Mouse (Mus musculus): ENCODE measurements at regions not wholly inside any gene's neighbourhood (a gene's known extent, or its start where the extent isn't known, plus 50 kb on each side); places are given as distances from the start of the nearest gene placed in this dataset.

- Histone ChIP-seq H3K4me3 (ENCODE audit: low read depth, low read length) (no peak overlapping the region), H3K4me1 (ENCODE audit: insufficient read depth, low read depth, low read length) (no peaks in the 10 kb centered on the region), H3K36me3 (replicated peaks) (no peaks in the 10 kb centered on the region), H3K27me3 (ENCODE audit: insufficient read depth, low read length) (no peaks in the 10 kb centered on the region), H3K9me3 (replicated peaks) (no peaks in the 10 kb centered on the region)
- DNase-seq (ENCODE audit: low spot score): no peak
- no peak for ATAC-seq (ENCODE audit: extremely low read depth, insufficient number of reproducible peaks, low FRiP score, poor library complexity, severe bottlenecking)
- TF ChIP-seq TAL1 (conservative IDR thresholded peaks at IDR 0.05; ENCODE audit: low read depth, low read length) (no peak), POLR2AphosphoS5 (IDR thresholded peaks at IDR 0.05; ENCODE audit: insufficient replicate concordance, low read depth, low read length) (no peak)
Measured at GRCm38 (mm10) chr9:41582711-41583236, 421.3 kb upstream of the Ubash3b start.

- H3K9me3 ChIP-seq (replicated peaks): no peaks in the 10 kb centered on the region
- ATAC-seq (ENCODE audit: extremely low read depth, insufficient number of reproducible peaks, low FRiP score, poor library complexity, severe bottlenecking) (no peak), DNase-seq (ENCODE audit: low spot score) (no peak)
- H3K4me1 ChIP-seq (ENCODE audit: insufficient read depth, low read depth, low read length): no peaks in the 10 kb centered on the region
- H3K36me3 ChIP-seq (replicated peaks): no peaks in the 10 kb centered on the region
- no peak overlapping the region for H3K4me3 ChIP-seq (ENCODE audit: low read depth, low read length)
- no peaks in the 10 kb centered on the region for H3K27me3 ChIP-seq (ENCODE audit: insufficient read depth, low read length)
- TF ChIP-seq POLR2AphosphoS5 (IDR thresholded peaks at IDR 0.05; ENCODE audit: insufficient replicate concordance, low read depth, low read length): no peak
- no peak for TF ChIP-seq GATA2 (IDR thresholded peaks at IDR 0.05; ENCODE audit: borderline replicate concordance, low read depth, low read length)
- no peak for TF ChIP-seq TAL1 (conservative IDR thresholded peaks at IDR 0.05; ENCODE audit: low read depth, low read length)
- no peak for TF ChIP-seq CTCF (IDR thresholded peaks at IDR 0.05; ENCODE audit: low read depth, low read length)
- TF ChIP-seq GATA1 (IDR thresholded peaks at IDR 0.05; ENCODE audit: borderline replicate concordance, low read length): no peak
Measured at GRCm38 (mm10) chr9:41582171-41582570, 420.7 kb upstream of the Ubash3b start.

- H3K4me3 ChIP-seq (ENCODE audit: low read depth, low read length): no peak overlapping the region
Measured at GRCm38 (mm10) chr9:41581741-41582140, 420.2 kb upstream of the Ubash3b start.

GRCm38 (mm10) chr9:41581152-41581551 lies 419.7 kb upstream of the Ubash3b start:
- DNase-seq (ENCODE audit: low spot score): no peak
- Histone ChIP-seq H3K36me3 (replicated peaks) (no peaks in the 10 kb centered on the region), H3K27me3 (ENCODE audit: insufficient read depth, low read length) (no peaks in the 10 kb centered on the region), H3K4me1 (ENCODE audit: insufficient read depth, low read depth, low read length) (no peaks in the 10 kb centered on the region), H3K9me3 (replicated peaks) (no peaks in the 10 kb centered on the region), H3K4me3 (ENCODE audit: low read depth, low read length) (no peak overlapping the region)
- no peak for ATAC-seq (ENCODE audit: extremely low read depth, insufficient number of reproducible peaks, low FRiP score, poor library complexity, severe bottlenecking)
- TF ChIP-seq GATA2 (IDR thresholded peaks at IDR 0.05; ENCODE audit: borderline replicate concordance, low read depth, low read length) (no peak), GATA1 (IDR thresholded peaks at IDR 0.05; ENCODE audit: borderline replicate concordance, low read length) (no peak), TAL1 (conservative IDR thresholded peaks at IDR 0.05; ENCODE audit: low read depth, low read length) (no peak), CTCF (IDR thresholded peaks at IDR 0.05; ENCODE audit: low read depth, low read length) (no peak), POLR2AphosphoS5 (IDR thresholded peaks at IDR 0.05; ENCODE audit: insufficient replicate concordance, low read depth, low read length) (no peak)

More at GRCm38 (mm10) chr9:41581741-41582140, 420.2 kb upstream of the Ubash3b start:
- ATAC-seq (ENCODE audit: extremely low read depth, insufficient number of reproducible peaks, low FRiP score, poor library complexity, severe bottlenecking) (no peak), DNase-seq (ENCODE audit: low spot score) (no peak)
- no peaks in the 10 kb centered on the region for H3K36me3 ChIP-seq (replicated peaks)
- no peaks in the 10 kb centered on the region for H3K9me3 ChIP-seq (replicated peaks)
- no peaks in the 10 kb centered on the region for H3K4me1 ChIP-seq (ENCODE audit: insufficient read depth, low read depth, low read length)
- TF ChIP-seq TAL1 (conservative IDR thresholded peaks at IDR 0.05; ENCODE audit: low read depth, low read length) (no peak), CTCF (IDR thresholded peaks at IDR 0.05; ENCODE audit: low read depth, low read length) (no peak), GATA1 (IDR thresholded peaks at IDR 0.05; ENCODE audit: borderline replicate concordance, low read length) (no peak), GATA2 (IDR thresholded peaks at IDR 0.05; ENCODE audit: borderline replicate concordance, low read depth, low read length) (no peak), POLR2AphosphoS5 (IDR thresholded peaks at IDR 0.05; ENCODE audit: insufficient replicate concordance, low read depth, low read length) (no peak)
- H3K27me3 ChIP-seq (ENCODE audit: insufficient read depth, low read length): no peaks in the 10 kb centered on the region

GRCm38 (mm10) chr9:41580611-41581041 lies 419.1 kb upstream of the Ubash3b start:
- H3K36me3 ChIP-seq (replicated peaks): no peaks in the 10 kb centered on the region
- H3K4me3 ChIP-seq (ENCODE audit: low read depth, low read length): no peak overlapping the region
- H3K4me1 ChIP-seq (ENCODE audit: insufficient read depth, low read depth, low read length): no peaks in the 10 kb centered on the region
- TF ChIP-seq TAL1 (conservative IDR thresholded peaks at IDR 0.05; ENCODE audit: low read depth, low read length) (no peak), CTCF (IDR thresholded peaks at IDR 0.05; ENCODE audit: low read depth, low read length) (no peak), GATA1 (IDR thresholded peaks at IDR 0.05; ENCODE audit: borderline replicate concordance, low read length) (no peak), POLR2AphosphoS5 (IDR thresholded peaks at IDR 0.05; ENCODE audit: insufficient replicate concordance, low read depth, low read length) (no peak), GATA2 (IDR thresholded peaks at IDR 0.05; ENCODE audit: borderline replicate concordance, low read depth, low read length) (no peak)
- ATAC-seq (ENCODE audit: extremely low read depth, insufficient number of reproducible peaks, low FRiP score, poor library complexity, severe bottlenecking) (no peak), DNase-seq (ENCODE audit: low spot score) (no peak)
- no peaks in the 10 kb centered on the region for H3K9me3 ChIP-seq (replicated peaks)
- no peaks in the 10 kb centered on the region for H3K27me3 ChIP-seq (ENCODE audit: insufficient read depth, low read length)

- Histone ChIP-seq H3K27me3 (ENCODE audit: insufficient read depth, low read length) (no peaks in the 10 kb centered on the region), H3K36me3 (replicated peaks) (no peaks in the 10 kb centered on the region), H3K9me3 (replicated peaks) (no peaks in the 10 kb centered on the region), H3K4me1 (ENCODE audit: insufficient read depth, low read depth, low read length) (no peaks in the 10 kb centered on the region), H3K4me3 (ENCODE audit: low read depth, low read length) (no peak overlapping the region)
- no peak for ATAC-seq (ENCODE audit: extremely low read depth, insufficient number of reproducible peaks, low FRiP score, poor library complexity, severe bottlenecking)
- DNase-seq (ENCODE audit: low spot score): no peak
- TF ChIP-seq POLR2AphosphoS5 (IDR thresholded peaks at IDR 0.05; ENCODE audit: insufficient replicate concordance, low read depth, low read length) (no peak), GATA1 (IDR thresholded peaks at IDR 0.05; ENCODE audit: borderline replicate concordance, low read length) (no peak), GATA2 (IDR thresholded peaks at IDR 0.05; ENCODE audit: borderline replicate concordance, low read depth, low read length) (no peak), TAL1 (conservative IDR thresholded peaks at IDR 0.05; ENCODE audit: low read depth, low read length) (no peak), CTCF (IDR thresholded peaks at IDR 0.05; ENCODE audit: low read depth, low read length) (no peak)
Measured at GRCm38 (mm10) chr9:41580067-41580466, 418.6 kb upstream of the Ubash3b start.

Measured in G1E (cell line).